Mouse (Mus musculus): Measurements from ENCODE around the gene Cfap299.

- TF ChIP-seq CTCF (IDR thresholded peaks at IDR 0.05; ENCODE audit: control insufficient read depth, insufficient read depth, low read length) (no peak), POLR2A (IDR thresholded peaks at IDR 0.05; ENCODE audit: borderline replicate concordance, control insufficient read depth, low read depth, low read length) (no peak)
Observed at GRCm38 (mm10) chr5:98812380-98812779, 483.3 kb downstream of the Cfap299 start.
